Mouse (Mus musculus) liver, embryonic 14.5 days (tissue): ENCODE measurements around the gene Ly9. TPM values are rescaled to one million over a fixed set of nuclear protein-coding genes. Genes with fewer than 3 reads are reported as not detected.

Experiments
- ATAC-seq: fragments of 200-750 bp; cut with Nextera tagmentation; 2 replicates; pipeline ENCODE4 v1.8.0; 2017; ENCODE audit warnings: moderate number of reproducible peaks, mild to moderate bottlenecking, moderate library complexity; ENCODE audit not compliant: insufficient read depth
- DNase-seq, 3 experiments: peaks; one replicate each; pipeline ENCODE4 v3.0.0-alpha.2; 2012 to 2013; ENCODE audit warnings: low read depth in 3 of 3, low spot score in 3 of 3
- H3K27ac ChIP-seq: fragments of 300-500 bp; sonication (generic); 2 replicates; pipeline ENCODE4 v1.5.1; 2014; ENCODE audit warnings: moderate library complexity, mild to moderate bottlenecking, control low read depth, inconsistent platforms
- H3K27me3 ChIP-seq: fragments of 300-500 bp; sonication (generic); 2 replicates; pipeline ENCODE4 v1.6.1; 2014; ENCODE audit warnings: mild to moderate bottlenecking, low read length, moderate library complexity; ENCODE audit not compliant: control insufficient read depth, insufficient read depth
- H3K36me3 ChIP-seq: fragments of 300-500 bp; sonication (generic); replicated peaks from 2 replicates; pipeline ENCODE4 v1.6.1; 2014; ENCODE audit warnings: low read depth; ENCODE audit not compliant: control insufficient read depth, insufficient read depth
- H3K4me1 ChIP-seq, 2 experiments: fragments of 200-500 bp in 1 of 2; fragments of 300-500 bp in 1 of 2; sonication (generic) in 1 of 2; replicated peaks; 2 replicates each; pipeline ENCODE4 v1.6.1; 2012 to 2014; ENCODE audit warnings: antibody characterized with exemption in 1 of 2, inconsistent platforms in 1 of 2, low read length in 1 of 2; ENCODE audit not compliant: control insufficient read depth in 2 of 2, insufficient read depth in 2 of 2
- H3K4me2 ChIP-seq: fragments of 300-500 bp; sonication (generic); 2 replicates; pipeline ENCODE4 v1.6.1; 2014; ENCODE audit warnings: low read depth, mild to moderate bottlenecking, control low read depth, moderate library complexity
- H3K4me3 ChIP-seq, 2 experiments: fragments of 200-500 bp in 1 of 2; fragments of 300-500 bp in 1 of 2; sonication (generic) in 1 of 2; 2 replicates each; pipeline ENCODE4 v1.5.1; 2012 to 2014; ENCODE audit warnings: low read depth in 2 of 2, low read length in 2 of 2, mild to moderate bottlenecking in 2 of 2, control low read depth in 1 of 2, inconsistent platforms in 1 of 2, moderate library complexity in 1 of 2; ENCODE audit not compliant: insufficient read depth in 1 of 2
- H3K9ac ChIP-seq: fragments of 300-500 bp; sonication (generic); replicated peaks from 2 replicates; pipeline ENCODE4 v1.6.1; 2014; ENCODE audit warnings: mild to moderate bottlenecking, control low read depth, moderate library complexity
- H3K9me3 ChIP-seq: fragments of 300-500 bp; sonication (generic); 2 replicates; pipeline ENCODE4 v1.6.1; 2016; ENCODE audit warnings: low read length, mixed read lengths; ENCODE audit not compliant: control insufficient read depth
- CTCF ChIP-seq: IDR thresholded peaks from 2 replicates; pipeline ENCODE4 v1.5.1; 2016; ENCODE audit warnings: antibody characterized with exemption, low read depth, control low read depth
- EP300 ChIP-seq: IDR thresholded peaks from 2 replicates; pipeline ENCODE4 v1.6.1; 2016; ENCODE audit warnings: antibody characterized with exemption, low read depth
- whole genome bisulfite sequencing: fragments of 180-500 bp; shearing (Covaris S2); extraction: QIAGEN DNeasy Blood & Tissue Kit; methylation state at CpG from one replicate; pipeline ENCODE4 v1.1.7; 2014; ENCODE audit not compliant: insufficient replicate concordance; 5-methylcytosine and 5-hydroxymethylcytosine counted together
- polyA plus RNA-seq, 2 experiments: library from polyadenylated mRNA; depleted of rRNA in 1 of 2; stranded (reverse) in 1 of 2; unstranded in 1 of 2; fragments of >200 nt; fragmentation: Nextera tagmentation in 1 of 2; extraction: Ambion mirVana in 1 of 2; gene quantifications; 2 replicates each; pipeline versions ENCODE4 v1.2.1 to v1.2.3; 2012 to 2014

Gene Ly9
- polyA plus RNA-seq, 2 experiments = 0.18 to 1.2 TPM

DNA sequence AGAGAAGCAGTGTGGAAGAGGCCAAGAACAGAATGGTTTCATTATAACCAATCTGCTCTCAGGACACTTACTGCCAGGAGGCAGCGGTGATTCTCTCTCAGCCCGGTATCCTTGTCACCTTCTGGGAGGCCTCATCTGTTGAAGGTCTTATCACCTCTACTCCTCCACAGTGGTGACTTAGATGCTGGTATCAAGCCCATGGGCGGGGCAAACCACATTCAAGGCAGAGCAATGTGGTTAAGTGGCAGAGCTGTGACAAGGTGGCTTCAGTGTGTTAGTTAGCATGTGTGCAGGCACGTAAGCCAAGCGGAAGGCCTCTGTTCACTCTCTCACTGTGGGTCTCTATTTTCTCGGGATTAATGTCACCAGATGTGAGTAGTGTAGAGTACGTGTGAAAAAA lies 36.4 kb upstream of the Ly9 start:
- Histone ChIP-seq H3K4me2 (no peak overlapping the region), H3K36me3 (no peaks in the 10 kb centered on the region), H3K4me3 (no peak overlapping the region), H3K27me3 (no peaks in the 10 kb centered on the region), H3K27ac (no peak overlapping the region), H3K9ac (no peak overlapping the region), H3K4me1 (peaks cover 0 to 7% of the 10 kb centered on the region in 2 experiments; a peak in 2 of 4 replicates), H3K9me3 (no peaks in the 10 kb centered on the region)
- DNase-seq (peak; percentile 47 to 60 (median 55)), ATAC-seq (peak; percentile 91)
- peak; percentile 70; the same call in 1 of the 2 replicates for TF ChIP-seq EP300
- TF ChIP-seq CTCF = no peak
- WGBS = 7% methylated on average over 7 of the region's 7 CpGs

DNA sequence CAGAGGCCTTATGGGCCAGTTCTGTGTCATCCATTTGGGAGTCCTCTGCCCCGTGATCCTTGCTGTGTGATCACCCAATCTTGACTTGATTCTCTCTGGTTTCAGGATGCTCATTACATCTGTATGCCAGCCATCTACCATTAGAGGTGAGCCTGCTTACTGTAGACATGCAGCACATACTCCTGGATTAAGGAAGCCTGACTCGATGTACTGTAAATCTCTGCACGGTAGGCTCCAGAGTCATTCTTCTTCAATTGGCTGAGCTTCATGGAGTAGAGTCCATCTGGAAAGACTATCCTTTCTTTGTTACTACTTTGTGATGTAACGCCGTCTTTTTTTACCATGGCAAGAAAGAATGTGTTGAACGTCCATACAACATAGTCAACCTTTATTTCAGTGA lies 33.6 kb upstream of the Ly9 start:
- H3K36me3 ChIP-seq = no peaks in the 10 kb centered on the region
- H3K9ac ChIP-seq = no peak overlapping the region
- DNase-seq (no peak), ATAC-seq (no peak)
- WGBS = 75% methylated on average over 6 of the region's 6 CpGs
- H3K4me3 ChIP-seq = no peak overlapping the region
- H3K9me3 ChIP-seq = no peaks in the 10 kb centered on the region
- no peak overlapping the region for H3K4me2 ChIP-seq
- no peak overlapping the region for H3K27ac ChIP-seq
- peaks cover 0 to 7% of the 10 kb centered on the region in 2 experiments; a peak in 2 of 4 replicates for H3K4me1 ChIP-seq
- TF ChIP-seq CTCF (no peak), EP300 (no peak)
- H3K27me3 ChIP-seq = no peaks in the 10 kb centered on the region

DNA sequence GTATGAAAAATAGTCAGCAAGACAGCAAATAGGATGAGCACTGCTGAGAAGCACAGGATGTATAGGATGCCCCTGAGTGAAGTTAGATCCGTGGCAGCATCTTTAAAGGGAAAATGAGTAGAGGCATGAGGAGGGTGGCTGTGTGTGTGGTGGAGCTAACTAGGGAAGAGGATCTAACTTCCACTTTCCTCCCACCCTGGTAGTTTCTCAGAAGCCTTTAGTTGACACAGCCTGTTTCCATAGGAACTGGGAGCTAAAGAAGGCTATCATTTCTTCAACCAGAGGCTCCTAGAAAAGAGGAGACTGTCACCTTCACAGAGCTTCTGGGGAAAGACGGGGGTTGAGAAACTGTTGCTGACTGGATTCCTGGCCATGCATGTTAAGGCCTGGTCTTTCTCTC lies 31.5 kb upstream of the Ly9 start:
- no peak overlapping the region for H3K4me2 ChIP-seq
- H3K4me1 ChIP-seq = peaks cover 0 to 4% of the 10 kb centered on the region in 2 experiments; a peak in 2 of 4 replicates
- H3K4me3 ChIP-seq = no peak overlapping the region
- no peaks in the 10 kb centered on the region for H3K27me3 ChIP-seq
- no peak overlapping the region for H3K27ac ChIP-seq
- DNase-seq = no peak
- WGBS = 49% methylated on average over 2 of the region's 2 CpGs
- no peak for ATAC-seq
- no peak overlapping the region for H3K9ac ChIP-seq
- H3K36me3 ChIP-seq = no peaks in the 10 kb centered on the region
- TF ChIP-seq CTCF = no peak
- TF ChIP-seq EP300 = no peak
- no peaks in the 10 kb centered on the region for H3K9me3 ChIP-seq

DNA sequence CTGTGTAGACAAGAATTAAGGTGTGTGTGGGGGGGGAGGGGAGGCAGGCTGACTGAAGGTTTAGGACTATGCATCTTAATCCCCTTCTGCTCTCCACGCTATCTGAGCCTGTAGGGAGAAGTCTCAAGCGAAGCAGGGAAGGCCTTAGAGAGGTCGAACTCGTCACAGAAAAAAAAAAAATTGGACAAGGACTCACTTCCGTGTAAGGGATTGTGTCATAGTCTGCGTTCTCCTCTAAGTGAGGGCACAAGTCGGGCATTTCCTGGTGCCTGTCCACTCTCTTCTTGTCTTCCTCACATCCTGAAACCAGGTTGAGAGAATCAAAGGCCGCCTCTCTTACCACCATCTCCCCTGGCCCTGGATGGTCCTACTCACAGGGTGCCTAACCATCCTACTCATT lies 29.9 kb upstream of the Ly9 start:
- no peak for ATAC-seq
- Histone ChIP-seq H3K9ac (no peak overlapping the region), H3K36me3 (no peaks in the 10 kb centered on the region), H3K27me3 (no peaks in the 10 kb centered on the region), H3K9me3 (no peaks in the 10 kb centered on the region), H3K4me2 (no peak overlapping the region), H3K27ac (no peak overlapping the region), H3K4me3 (no peak overlapping the region), H3K4me1 (no peaks in the 10 kb centered on the region)
- 62% methylated on average over 8 of the region's 8 CpGs for WGBS
- TF ChIP-seq CTCF (no peak), EP300 (no peak)
- DNase-seq = no peak

DNA sequence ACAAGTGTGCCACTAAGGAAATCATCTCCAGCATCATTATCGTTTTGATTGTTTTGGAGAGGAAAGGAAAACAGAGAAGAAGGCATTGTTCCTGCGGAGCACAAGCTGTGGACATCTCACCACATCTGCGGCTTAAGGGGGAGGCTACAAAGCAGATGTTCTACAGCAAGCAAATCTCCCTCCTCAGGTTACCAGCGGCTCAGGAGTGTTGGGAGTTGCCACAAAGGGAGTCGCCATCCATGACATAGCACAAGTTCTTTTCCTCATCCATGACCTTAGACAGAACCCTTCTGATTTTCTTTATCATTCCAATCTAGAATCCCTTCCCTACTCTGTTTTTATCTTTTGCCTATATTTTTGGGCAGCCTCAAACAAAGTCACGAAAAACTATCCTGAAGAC lies 28.5 kb upstream of the Ly9 start:
- TF ChIP-seq CTCF (no peak), EP300 (no peak)
- Histone ChIP-seq H3K9ac (no peak overlapping the region), H3K27ac (no peak overlapping the region), H3K27me3 (no peaks in the 10 kb centered on the region), H3K9me3 (no peaks in the 10 kb centered on the region), H3K4me2 (no peak overlapping the region), H3K4me3 (no peak overlapping the region), H3K4me1 (peaks cover 0 to 2% of the 10 kb centered on the region in 2 experiments; a peak in 1 of 4 replicates), H3K36me3 (no peaks in the 10 kb centered on the region)
- ATAC-seq (no peak), DNase-seq (no peak)
- whole genome bisulfite sequencing = 42% methylated on average over 6 of the region's 6 CpGs
